Mouse (Mus musculus) skeletal muscle tissue, adult 2 months (tissue): Measurements from ENCODE around the gene Dvl1.

Experiments
- DNase-seq: peaks from one replicate; pipeline ENCODE4 v3.0.0-alpha.2; 2012; ENCODE audit warnings: low read depth, low spot score

Dvl1 gene

DNA sequence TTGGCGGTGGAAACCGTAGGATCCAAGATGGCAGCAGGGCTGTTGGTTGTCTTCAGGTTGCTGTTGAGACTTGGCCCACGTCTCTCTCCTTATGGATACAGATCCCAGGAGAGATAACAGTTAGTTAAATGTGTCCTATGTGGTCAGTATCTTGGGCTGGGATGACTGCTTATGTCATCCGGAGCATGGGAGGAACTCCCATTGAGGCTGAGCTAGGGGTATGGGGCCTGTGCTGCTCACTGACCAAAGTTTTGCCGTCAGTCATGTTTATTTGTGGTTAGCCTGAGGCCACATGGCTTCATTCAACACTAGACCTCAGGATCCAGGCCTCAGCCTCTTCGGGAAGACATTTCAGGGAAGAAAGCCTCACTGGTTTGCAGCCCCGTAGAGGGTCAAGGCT lies 24.2 kb downstream of the Dvl1 start:
- DNase-seq = no peak

DNA sequence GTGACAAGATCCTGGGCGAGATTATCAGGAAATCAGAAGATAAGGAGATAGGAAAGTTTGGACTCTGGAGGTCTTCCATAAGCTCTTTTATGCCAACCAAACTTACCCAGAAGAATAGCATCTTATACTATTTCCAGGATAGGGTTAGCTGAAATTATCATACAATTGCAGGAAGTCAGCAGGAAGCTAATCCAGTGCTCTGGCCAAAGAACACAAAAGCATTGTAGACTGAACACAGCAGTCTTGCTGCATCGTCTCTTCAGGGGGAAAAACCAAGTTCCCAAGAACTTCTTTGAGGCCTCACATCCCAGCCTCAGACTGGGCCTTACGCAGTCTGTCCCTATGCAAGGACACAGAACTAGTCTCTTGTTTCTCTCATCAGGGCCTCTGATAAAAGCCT lies 36.4 kb downstream of the Dvl1 start:
- DNase-seq = no peak

GRCm38 (mm10) chr4:155886330-155886729 lies 39.1 kb downstream of the Dvl1 start:
- no peak for DNase-seq

- DNase-seq = no peak
Observed at GRCm38 (mm10) chr4:155887674-155888073, 40.5 kb downstream of the Dvl1 start.

GRCm38 (mm10) chr4:155888181-155888580 lies 41.0 kb downstream of the Dvl1 start:
- no peak for DNase-seq

DNA sequence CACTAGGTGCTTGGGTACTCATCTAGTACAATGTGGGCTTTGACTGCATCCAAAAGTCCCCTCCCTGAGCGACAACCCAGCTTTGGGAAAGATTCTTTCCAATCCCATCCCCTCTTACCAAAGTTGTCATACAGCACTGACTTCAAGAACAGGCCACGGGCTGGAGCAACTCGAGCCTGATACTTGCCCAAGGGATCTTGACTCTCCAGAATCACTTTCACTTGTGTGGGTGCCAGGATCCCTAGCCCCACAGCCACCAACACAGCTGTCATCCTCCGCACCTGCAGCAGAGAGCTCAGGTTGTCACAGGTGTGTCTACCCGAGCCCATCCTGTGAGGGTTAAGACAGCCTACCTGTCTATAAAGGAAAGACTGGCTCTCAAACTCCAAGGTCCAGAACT lies 42.1 kb downstream of the Dvl1 start:
- no peak for DNase-seq

DNA sequence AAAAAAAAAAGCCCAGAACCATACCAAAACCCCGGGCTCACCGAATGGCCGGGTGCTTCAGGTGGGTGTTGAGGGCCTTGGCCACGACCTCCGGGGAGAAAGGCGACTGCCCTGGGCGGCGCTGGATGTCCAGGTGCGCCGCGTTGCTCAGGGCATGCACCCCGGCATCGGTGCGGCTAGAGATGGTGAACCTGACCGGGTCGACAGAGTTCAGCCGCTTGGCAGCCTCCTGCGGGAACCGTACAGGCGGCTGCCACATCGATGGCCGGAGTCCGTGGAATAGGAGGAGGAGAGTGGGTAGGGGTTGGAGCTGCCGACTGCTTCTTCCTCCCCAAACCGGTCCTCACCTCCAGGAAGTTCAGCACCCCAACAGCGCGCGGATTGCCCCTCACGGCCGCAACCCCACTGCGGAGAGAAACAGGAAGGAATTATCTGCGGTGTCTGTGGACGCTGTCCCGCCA lies 43.8 kb downstream of the Dvl1 start:
- DNase-seq = no peak

DNA sequence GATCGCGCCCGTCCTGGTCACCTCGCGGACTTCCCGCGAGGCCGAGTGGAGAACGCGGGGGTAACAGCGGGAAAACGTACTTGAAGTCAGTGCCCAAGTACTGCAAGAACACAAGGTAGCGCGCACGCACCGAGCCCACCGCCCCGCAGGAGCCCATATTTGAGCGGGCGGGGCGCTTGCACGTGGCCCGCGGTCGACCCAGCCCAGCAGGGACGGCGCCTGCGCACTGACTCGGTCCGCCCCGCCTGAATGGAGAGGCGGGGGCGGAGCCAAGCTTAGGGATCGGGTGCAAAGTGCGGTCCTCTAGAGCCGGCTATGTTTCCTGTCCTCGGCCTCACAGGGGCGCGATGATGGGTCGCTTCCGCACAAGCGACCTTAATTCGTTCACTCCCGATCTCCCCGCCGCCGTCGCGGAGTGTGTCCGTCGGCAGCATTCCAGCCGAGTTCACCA lies 44.4 kb downstream of the Dvl1 start, which contains the start of the genes Pusl1 and Acap3:
Gene Pusl1 (minus strand): TSS at position 231 of the 451 bp plus-strand sequence.
Gene Acap3 (plus strand): TSS at position 272 of the 451 bp plus-strand sequence.
- peak; percentile 93 for DNase-seq

DNA sequence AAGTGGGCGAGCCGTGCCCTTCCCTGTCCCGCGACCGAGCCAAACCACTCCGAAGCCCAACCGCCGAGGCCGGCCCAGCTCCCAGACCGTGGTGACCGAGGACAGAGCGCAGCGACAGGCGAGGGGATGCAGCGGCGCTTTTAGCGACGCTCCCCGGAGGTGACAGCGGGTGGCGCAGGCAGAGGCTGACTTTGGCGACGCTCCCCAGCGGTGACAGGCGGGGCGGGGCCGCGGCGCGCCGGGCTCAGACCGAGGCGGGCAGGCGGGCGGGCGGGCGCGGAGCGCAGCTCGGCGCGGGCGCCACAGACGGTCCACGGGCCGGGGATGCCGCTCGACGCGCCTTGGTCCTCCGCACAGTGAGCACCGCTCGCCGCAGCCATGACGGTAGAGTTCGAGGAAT lies 44.8 kb downstream of the Dvl1 start:
- DNase-seq = peak; percentile 73

DNA sequence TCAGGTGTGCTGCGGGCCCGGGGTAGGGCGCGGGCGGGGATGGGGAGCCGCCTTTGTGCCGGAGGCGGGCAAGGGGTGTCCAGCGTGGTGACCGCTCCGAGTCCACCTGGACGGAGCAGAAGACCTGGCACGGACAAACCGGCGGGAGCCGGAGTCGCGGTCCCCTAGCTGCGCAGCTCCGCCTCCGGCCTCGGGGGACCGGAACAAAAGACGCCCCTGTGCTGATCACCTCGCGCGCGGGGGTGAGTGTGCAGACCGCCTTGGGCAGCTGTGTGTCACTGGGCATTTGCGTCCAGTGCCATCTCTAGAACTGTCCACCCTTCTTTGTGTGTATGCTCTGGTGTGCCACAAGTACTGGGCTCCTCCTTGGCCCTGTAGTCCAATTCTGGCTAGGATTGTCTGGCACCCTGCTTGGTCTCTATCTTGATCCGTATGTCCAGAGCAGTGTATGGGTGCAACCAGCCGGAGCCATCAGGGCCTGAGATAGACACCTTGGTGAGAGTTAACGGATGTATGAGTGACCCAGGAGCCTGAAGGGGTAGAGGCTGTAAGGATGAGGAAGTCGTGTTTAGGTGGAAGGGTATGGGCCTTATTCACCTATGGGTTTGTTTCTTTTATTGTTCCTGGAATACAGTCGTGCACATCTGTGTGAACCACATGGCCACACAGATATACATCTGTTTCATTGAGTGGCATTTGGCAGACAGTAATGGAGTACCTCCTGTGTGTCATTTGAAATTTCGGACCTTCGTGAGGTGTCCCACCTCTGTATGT lies 45.4 kb downstream of the Dvl1 start:
- DNase-seq = no peak

DNA sequence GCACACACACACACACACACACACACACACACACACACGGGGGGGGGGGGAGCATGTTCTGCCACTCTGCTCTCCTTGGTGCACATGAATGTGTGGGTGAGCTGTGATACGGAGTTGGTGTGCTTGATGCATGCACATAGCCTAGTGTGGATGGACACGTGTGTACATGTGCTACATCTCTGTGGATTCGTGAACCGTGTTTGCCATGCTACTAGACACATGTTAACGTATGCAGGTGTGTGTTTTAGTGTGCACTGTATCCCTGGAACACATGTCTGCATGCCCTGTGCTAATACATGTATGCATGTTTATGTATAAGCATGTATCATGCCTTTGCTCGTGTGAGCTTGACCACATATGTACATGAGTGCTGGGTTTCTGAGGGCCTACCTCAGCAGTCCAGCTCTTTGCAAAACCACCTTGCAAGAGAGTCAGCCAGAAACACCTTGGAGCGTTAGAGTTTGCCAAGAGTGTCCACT lies 46.0 kb downstream of the Dvl1 start:
- no peak for DNase-seq

DNA sequence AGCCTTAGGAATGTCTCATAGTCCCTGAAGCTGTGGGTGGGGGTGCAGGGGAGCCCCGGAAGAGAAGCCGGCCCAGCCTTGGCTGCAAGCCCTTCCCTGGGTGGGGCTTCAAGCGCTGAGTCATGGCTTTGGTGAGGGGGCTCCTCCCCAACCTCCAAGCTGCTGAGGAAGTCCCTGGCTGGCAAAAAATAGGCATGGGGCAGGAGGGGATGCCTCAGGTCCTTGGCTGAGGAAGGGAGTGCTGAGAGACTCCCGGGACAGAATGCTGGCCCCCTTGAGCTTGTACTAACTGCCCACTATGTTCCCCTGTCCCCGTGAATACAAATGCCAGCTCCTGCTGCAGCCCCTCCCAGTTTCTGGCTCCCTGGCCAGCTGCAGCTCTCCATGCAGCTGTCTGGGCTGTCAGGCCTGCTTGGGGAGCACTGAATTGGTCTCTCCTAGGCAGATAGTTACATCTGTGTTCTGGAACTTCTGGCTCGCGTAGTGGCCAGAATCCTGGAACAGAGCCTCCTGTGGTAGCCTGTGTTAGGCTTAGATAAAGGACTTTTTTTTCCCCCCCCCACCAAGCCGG lies 47.2 kb downstream of the Dvl1 start:
- DNase-seq = peak; percentile 74

DNA sequence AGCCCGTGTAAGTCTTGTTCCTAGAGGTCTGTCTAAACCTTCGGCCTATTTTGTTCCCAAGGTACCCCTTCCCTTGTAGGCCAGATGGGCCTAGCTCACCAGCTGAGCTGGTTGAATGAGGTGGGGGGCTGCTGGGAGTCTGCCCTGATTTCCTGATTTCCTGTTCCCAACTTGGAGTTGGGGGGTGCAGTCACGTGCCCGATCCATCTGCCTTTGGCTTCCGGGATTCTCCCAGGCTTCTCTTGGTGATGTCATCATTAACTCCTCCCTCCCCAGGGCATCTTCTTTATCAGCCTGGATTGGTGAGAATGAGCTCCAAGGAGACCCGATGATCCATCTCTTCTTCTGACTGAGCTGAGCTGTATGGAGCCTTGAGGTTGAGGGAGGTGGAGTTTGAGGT lies 48.0 kb downstream of the Dvl1 start:
- DNase-seq = peak; percentile 57

GRCm38 (mm10) chr4:155895826-155896225 lies 48.6 kb downstream of the Dvl1 start:
- no peak for DNase-seq

- DNase-seq = no peak
Observed at GRCm38 (mm10) chr4:155896461-155896860, 49.3 kb downstream of the Dvl1 start.

- DNase-seq = no peak
Observed at GRCm38 (mm10) chr4:155898318-155898717, 51.1 kb downstream of the Dvl1 start.

GRCm38 (mm10) chr4:155899355-155899754 lies 52.2 kb downstream of the Dvl1 start:
- DNase-seq = no peak

DNA sequence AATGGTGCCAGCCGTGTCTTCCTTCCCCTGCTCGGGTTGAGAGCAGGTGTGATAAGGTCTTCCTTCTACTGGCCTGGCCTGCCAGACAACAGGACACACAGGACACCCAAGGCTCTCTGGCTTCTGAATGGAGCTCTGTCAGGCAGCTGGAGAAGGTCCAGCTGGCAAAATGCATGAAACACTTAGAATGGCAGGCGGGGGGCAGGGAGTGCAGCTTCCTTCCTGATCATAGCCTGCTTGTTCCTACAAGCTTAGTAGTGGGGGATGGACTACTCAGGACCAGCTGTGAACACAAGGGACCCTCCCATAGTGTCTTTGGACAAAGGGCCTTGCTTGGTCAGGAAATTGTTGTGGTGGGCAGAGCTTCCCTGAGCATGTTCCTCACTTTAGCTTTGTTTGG lies 54.0 kb downstream of the Dvl1 start:
- DNase-seq = no peak

DNA sequence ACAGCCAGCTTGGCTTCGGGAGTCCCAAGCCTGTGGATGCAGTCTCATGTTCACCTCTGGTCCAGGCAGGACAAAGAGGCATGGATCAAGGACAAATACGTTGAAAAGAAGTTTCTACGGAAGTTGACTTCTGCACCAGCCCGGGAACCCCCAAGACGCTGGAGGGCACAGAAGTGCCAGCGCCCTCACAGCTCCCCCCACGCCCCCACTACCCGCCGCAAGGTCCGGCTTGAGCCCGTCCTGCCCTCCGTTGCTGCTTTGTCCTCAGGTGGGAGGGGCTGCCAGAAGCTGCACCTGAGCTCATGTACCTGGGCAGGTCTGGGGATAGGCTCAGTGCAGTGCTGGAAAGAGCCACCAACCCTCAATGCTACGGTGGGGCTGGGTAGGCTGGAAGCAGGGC lies 56.0 kb downstream of the Dvl1 start:
- no peak for DNase-seq

- no peak for DNase-seq
Observed at GRCm38 (mm10) chr4:155904318-155905102, 57.3 kb downstream of the Dvl1 start.

- no peak for DNase-seq
Observed at GRCm38 (mm10) chr4:155905634-155906033, 58.4 kb downstream of the Dvl1 start.

DNA sequence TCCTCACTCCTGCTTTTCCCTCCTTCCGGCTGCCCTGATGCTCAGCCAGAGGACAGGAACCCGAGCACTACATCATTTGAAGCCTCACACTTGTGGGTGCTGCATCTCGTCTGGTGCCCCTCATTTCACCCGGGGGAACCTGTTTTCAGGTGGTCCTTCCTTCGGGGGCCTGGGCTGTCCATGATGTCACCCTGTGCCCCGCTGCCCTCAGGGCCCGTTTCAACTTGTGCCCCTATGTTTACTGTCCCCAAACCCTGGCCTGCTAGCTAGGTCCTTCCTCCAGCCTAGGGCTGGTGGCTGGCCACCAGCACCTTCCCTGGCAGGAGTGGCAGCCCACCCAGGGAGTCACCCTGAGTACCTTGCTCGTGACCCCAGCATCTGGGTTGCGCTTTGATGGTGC lies 58.9 kb downstream of the Dvl1 start:
- DNase-seq = no peak
